Mouse (Mus musculus) gastrocnemius, adult 2 months (tissue): ENCODE results near the gene Btbd35f2. TPM values are rescaled to one million over a fixed set of nuclear protein-coding genes. Genes with fewer than 3 reads are reported as not detected.
"Not testable (repeated sequence)": the region's sequence is repeated elsewhere in the genome, so short reads cannot be mapped to it uniquely, and the experiment has no call there.

Experiments
- DNase-seq: peaks from one replicate; pipeline ENCODE4 v3.0.0; 2022
- H3K27ac ChIP-seq: fragments of 200-600 bp; 2 replicates; pipeline ENCODE4 v1.8.1; 2022; ENCODE audit warnings: mild to moderate bottlenecking
- H3K4me3 ChIP-seq: fragments of 200-600 bp; 2 replicates; pipeline ENCODE4 v1.8.1; 2022; ENCODE audit warnings: mild to moderate bottlenecking, moderate library complexity
- intact Hi-C: fragments of 180-260 bp; cut with DNase I; formaldehyde crosslinking; loops from one replicate; pipeline ENCODE4 v1.15.1; 2025
- long read RNA-seq, 2 experiments: library from polyadenylated mRNA; stranded (forward); transcript quantifications; one replicate each; pipeline ENCODE4 v2.0.0; 2021
- total RNA-seq, 2 experiments: library from RNA; stranded (reverse); gene quantifications; 2 replicates each; pipeline ENCODE4 v1.2.3; 2021

Btbd35f2 gene
- total RNA-seq: not detected
- long read RNA-seq, experiment 1: 0 reads
- long read RNA-seq, experiment 2: 0 reads

GRCm38 (mm10) chrX:32278094-32278493, at the start of gene Btbd35f2:
Btbd35f2 (plus strand) TSS chrX:32278394.
- DNase-seq, H3K27ac ChIP-seq, H3K4me3 ChIP-seq, intact Hi-C loops: not testable (repeated sequence)

Other genes starting within 250 kb of the Btbd35f2 start
- gene Btbd35f22, start 230.6 kb upstream of the Btbd35f2 start, total RNA-seq: not detected